Mouse (Mus musculus): Measurements from ENCODE around the gene Apobec1.
"Not testable (repeated sequence)": the region's sequence is repeated elsewhere in the genome, so short reads cannot be mapped to it uniquely, and the experiment has no call there.

Apobec1 gene

GRCm38 (mm10) chr6:122561005-122561404 is 41.2 kb downstream of the Apobec1 start:
- DNase-seq (ENCODE audit: low read depth, low spot score): no peak

DNA sequence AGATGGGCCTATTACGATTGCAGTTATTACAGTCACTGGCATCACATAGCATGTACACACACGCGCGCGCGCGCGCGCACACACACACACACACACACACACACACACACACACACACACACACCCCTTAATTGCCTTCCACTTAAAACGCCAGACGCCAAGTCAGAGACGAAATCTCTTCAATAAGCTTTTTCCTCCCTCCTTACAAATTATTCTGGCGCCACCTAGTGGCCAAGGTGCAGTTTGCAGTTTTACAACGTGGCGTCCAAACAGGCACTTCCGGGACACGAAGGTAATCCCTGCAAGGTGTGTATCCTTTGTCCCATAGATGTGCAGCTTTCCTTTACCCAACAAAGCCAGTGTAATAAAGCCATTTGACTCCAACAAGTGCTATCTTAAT is 41.8 kb downstream of the Apobec1 start:
- DNase-seq (ENCODE audit: low read depth, low spot score): peak; percentile 66

GRCm38 (mm10) chr6:122556959-122557561 is 45.2 kb downstream of the Apobec1 start:
- DNase-seq (ENCODE audit: low read depth, low spot score): peak; percentile 60

DNA sequence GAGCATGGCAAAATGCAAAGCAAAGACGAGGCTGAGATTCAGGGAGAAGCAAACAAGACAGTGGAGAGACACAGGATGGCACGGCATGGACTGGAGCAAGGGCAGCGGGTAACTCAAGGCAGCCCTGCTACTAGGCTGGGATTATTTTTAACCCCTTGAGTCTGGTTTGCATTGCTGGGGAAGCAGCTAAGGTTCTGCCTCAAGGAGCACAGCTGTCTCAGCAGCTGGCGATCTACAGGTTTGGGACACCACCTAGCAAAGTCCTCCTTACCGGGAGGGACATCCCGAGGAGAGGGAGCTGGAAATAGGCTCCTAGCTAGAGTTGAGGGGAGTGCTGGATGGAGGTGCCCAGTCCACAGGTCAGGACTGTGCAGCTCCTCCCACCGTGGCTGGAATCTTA is 47.0 kb downstream of the Apobec1 start:
- DNase-seq (ENCODE audit: low read depth, low spot score): no peak

DNA sequence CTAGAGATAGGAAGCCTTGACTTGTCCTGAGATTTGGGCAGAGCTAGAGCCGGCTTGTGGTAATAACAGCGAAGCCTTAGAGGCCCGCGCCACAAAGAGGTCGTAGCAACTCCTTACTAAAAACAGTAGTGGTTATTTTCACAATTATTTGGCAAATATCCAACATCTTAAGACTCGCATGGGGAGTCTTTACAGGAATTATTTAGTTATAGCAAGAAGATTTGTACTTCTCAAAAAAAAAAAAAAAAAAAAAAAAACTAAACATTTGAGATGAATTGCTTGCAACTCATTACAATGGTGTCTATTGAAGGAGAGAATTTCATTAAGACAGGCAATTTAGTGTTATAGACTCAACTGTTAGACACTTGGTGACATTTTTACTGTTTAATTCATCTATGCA is 48.1 kb downstream of the Apobec1 start:
- DNase-seq (ENCODE audit: low read depth, low spot score): no peak

GRCm38 (mm10) chr6:122553606-122554005 is 48.6 kb downstream of the Apobec1 start, which contains the start of gene Aicda:
TSS of gene Aicda (plus strand) at chr6:122553801.
- no peak for DNase-seq (ENCODE audit: low read depth, low spot score)

- no peak for DNase-seq (ENCODE audit: low read depth, low spot score)
Observed at GRCm38 (mm10) chr6:122545948-122546347, 56.3 kb downstream of the Apobec1 start.

- DNase-seq (ENCODE audit: low read depth, low spot score): no peak
Observed at GRCm38 (mm10) chr6:122545289-122545882, 56.9 kb downstream of the Apobec1 start.

DNA sequence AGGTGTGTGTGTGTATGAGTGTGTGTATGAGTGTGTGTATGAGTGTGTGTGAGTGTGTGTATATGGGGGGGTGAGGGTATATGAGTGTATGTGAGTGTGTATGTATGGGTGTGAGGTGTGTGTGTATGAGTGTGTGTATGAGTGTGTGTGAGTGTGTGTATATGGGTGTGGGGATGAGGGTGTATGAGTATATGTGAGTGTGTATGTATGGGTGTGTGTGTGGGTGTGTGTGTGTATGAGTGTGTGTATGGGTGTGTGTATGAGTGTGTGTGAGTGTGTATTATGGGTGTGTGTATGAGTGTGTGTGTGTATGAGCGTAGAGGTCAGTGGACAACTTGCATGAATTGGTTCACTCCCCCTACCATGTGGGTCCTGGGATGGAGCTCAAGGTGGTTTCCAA is 57.6 kb downstream of the Apobec1 start:
- no peak for DNase-seq (ENCODE audit: low read depth, low spot score)

GRCm38 (mm10) chr6:122543574-122543973 is 58.7 kb downstream of the Apobec1 start:
- no peak for DNase-seq (ENCODE audit: low read depth, low spot score)

GRCm38 (mm10) chr6:122542459-122542858 is 59.8 kb downstream of the Apobec1 start:
- DNase-seq (ENCODE audit: low read depth, low spot score): not testable (repeated sequence)

- no peak for DNase-seq (ENCODE audit: low read depth, low spot score)
Observed at GRCm38 (mm10) chr6:122539564-122539963, 62.7 kb downstream of the Apobec1 start.

- DNase-seq (ENCODE audit: low read depth, low spot score): no peak
Observed at GRCm38 (mm10) chr6:122534032-122534431, 68.2 kb downstream of the Apobec1 start.

DNA sequence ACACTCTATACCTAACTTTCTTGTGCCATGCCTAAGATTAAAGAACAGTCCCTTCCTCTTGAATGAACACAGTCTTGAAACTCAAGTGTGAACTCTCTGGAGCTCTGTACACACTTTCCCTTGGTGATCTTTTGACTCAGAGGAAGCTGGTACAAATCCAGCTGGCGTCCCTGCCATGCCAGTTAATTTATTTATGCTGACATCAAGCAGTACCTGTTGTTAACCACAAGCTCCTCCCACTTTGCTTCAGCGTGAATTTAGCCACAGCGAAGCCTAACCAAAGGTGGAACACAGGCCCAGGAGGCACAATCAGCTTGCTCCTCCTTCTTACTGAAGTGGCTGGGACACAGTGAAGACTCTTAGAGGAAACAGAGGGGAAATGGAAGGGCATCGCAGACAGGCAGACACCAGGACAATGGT is 69.4 kb downstream of the Apobec1 start:
- DNase-seq (ENCODE audit: low read depth, low spot score): no peak

DNA sequence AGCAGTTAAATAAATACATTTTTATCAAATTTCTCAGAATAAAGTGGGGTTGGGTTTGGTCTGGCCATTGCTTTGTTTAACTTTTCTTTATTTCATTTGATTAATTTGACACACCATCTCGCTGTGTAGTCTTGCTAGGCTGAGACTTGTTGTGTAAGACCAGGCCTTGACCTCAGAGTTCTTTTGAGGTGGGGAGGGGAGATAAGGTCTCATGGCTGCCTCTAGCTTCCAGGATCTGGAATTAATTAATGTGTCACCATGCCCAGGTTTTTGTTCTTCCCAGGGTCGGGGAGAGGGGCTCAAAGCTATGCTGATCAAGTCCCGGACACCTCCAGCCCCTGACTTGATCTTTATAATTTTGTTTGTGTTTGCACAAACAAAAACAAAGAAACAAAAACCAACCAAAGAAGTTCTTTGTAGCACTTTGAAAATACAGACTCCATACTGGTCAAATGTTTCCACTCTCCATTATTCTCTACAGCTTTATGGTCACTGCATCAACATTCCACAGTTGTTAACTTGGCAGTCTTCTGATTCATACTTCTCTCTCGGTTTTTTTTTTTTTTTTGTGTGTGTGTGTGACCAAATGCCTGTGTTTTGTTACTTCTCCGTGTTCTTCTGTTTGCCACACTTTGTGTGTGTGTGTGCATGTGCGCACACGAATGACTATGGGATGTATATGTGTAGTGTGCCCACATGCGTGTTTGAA is 70.6 kb downstream of the Apobec1 start:
- no peak for DNase-seq (ENCODE audit: low read depth, low spot score)

GRCm38 (mm10) chr6:122528136-122528535 is 74.1 kb downstream of the Apobec1 start:
- DNase-seq (ENCODE audit: low read depth, low spot score): no peak

Data from brain, embryonic 18.5 days (tissue).